10 mouse cellular contexts compared by ENCODE assay signal in genomic region chr15:81845724-81846123, GRCm38 (mm10). TPM values are rescaled to one million over a fixed set of nuclear protein-coding genes. Genes with fewer than 3 reads are reported as not detected.
DNase-seq lines count a peak whose midpoint lies in the region; ATAC-seq and TF ChIP-seq lines count a peak whose summit lies in the region.
"Had no signal": no experiment of that assay in that cellular context is flagged by ENCODE, and none has a peak within 500 bp of the region (broad histone marks: within the 10 kb centered on the region; RNA-seq: fewer than 3 reads in every experiment).

No protein-coding gene starts in this region.

- 0 out of 2 replicates have a peak overlapping the region, but pooled peaks have one; percentile 23 for H3K4me3 ChIP-seq in E14TG2a.4 (replicated peaks; ENCODE audit: low read length)
- H3K4me3 ChIP-seq in stomach, postnatal 0 days (ENCODE audit: low read depth, low read length) = no peak overlapping the region
- H3K4me3 ChIP-seq: embryonic facial prominence, embryonic 12.5 days; neural tube, embryonic 13.5 days had no signal

- no peak for TF ChIP-seq EP300 in stomach, postnatal 0 days (optimal IDR thresholded peaks at IDR 0.05)

- no peak for TF ChIP-seq CTCF in E14TG2a.4 (conservative IDR thresholded peaks at IDR 0.05; ENCODE audit: low read length)
- TF ChIP-seq CTCF in stomach, postnatal 0 days (IDR thresholded peaks at IDR 0.05; ENCODE audit: low read depth) = no peak

- H3K9ac ChIP-seq in stomach, postnatal 0 days (ENCODE audit: low read length) = no peak overlapping the region
- H3K9ac ChIP-seq: embryonic facial prominence, embryonic 12.5 days; neural tube, embryonic 13.5 days had no signal

- ATAC-seq in granulocyte monocyte progenitor cell, adult 5-6 weeks (replicated peaks; ENCODE audit: poor library complexity, severe bottlenecking) = peak; percentile 77
- ATAC-seq in stomach, postnatal 0 days (ENCODE audit: low FRiP score, low TSS enrichment) = peak; percentile 80
- no peak for ATAC-seq in CD4-positive, CD25-positive, alpha-beta regulatory T cell, adult 4 months
- ATAC-seq in megakaryocyte-erythroid progenitor cell, adult 5-6 weeks (replicated peaks; ENCODE audit: low FRiP score, low TSS enrichment, poor library complexity, severe bottlenecking) = no peak

- 0 out of 2 replicates have a peak overlapping the region, but pooled peaks have one; percentile 24 for H3K27ac ChIP-seq in stomach, postnatal 0 days (replicated peaks)
- H3K27ac ChIP-seq: embryonic facial prominence, embryonic 12.5 days; neural tube, embryonic 13.5 days had no signal

- no peaks in the 10 kb centered on the region for H3K9me3 ChIP-seq in E14TG2a.4 (ENCODE audit: low read length)
- no peaks in the 10 kb centered on the region for H3K9me3 ChIP-seq in stomach, postnatal 0 days (ENCODE audit: control insufficient read depth, low read length)
- H3K9me3 ChIP-seq: embryonic facial prominence, embryonic 12.5 days; neural tube, embryonic 13.5 days had no signal

- 0 out of 2 replicates have a peak, but pooled peaks cover 4% of the 10 kb centered on the region for H3K27me3 ChIP-seq in E14TG2a.4 (ENCODE audit: insufficient read depth, low read length)
- no peaks in the 10 kb centered on the region for H3K27me3 ChIP-seq in stomach, postnatal 0 days (ENCODE audit: control insufficient read depth, insufficient read depth, low read length)
- H3K27me3 ChIP-seq: embryonic facial prominence, embryonic 12.5 days; neural tube, embryonic 13.5 days had no signal

- H3K36me3 ChIP-seq in E14TG2a.4 (ENCODE audit: insufficient read depth, low read length) = peaks cover 26% of the 10 kb centered on the region
- H3K36me3 ChIP-seq in stomach, postnatal 0 days (ENCODE audit: control insufficient read depth, insufficient read depth, low read length) = peaks cover 17% of the 10 kb centered on the region

- DNase-seq in 3134 (ENCODE audit: extremely low read depth, insufficient read length, low spot score) = peak; percentile 77
- peak; percentile 82 for DNase-seq in kidney, postnatal 14 days
- peak; percentile 44 for DNase-seq in stomach, postnatal 0 days (ENCODE audit: low spot score)
- DNase-seq in embryo, embryonic 10 days (ENCODE audit: low spot score) = no peak

- 22% methylated on average over 4 of the region's 4 CpGs for WGBS in stomach, postnatal 0 days

- peaks cover 57% of the 10 kb centered on the region for H3K4me1 ChIP-seq in E14TG2a.4 (replicated peaks; ENCODE audit: low read depth, low read length)
- no peaks in the 10 kb centered on the region for H3K4me1 ChIP-seq in stomach, postnatal 0 days (replicated peaks; ENCODE audit: control insufficient read depth, insufficient read depth)
- H3K4me1 ChIP-seq: neural tube, embryonic 13.5 days had no signal

- no peak overlapping the region for H3K4me2 ChIP-seq in stomach, postnatal 0 days (replicated peaks; ENCODE audit: low read depth)
- H3K4me2 ChIP-seq: embryonic facial prominence, embryonic 12.5 days; neural tube, embryonic 13.5 days had no signal

RNA-seq across cellular contexts. Expression of gene Tob2, which starts 12.9 kb away (rescaled TPM):
- total RNA-seq in granulocyte monocyte progenitor cell, adult 5-6 weeks (2014; fragmentation: Nextera tagmentation) = 35.0 and 39.6 TPM in 2 replicates
- total RNA-seq in granulocyte monocyte progenitor cell, adult 5-6 weeks (2017) = 14.7 and 19.3 TPM in 2 replicates
- 18.8 and 20.5 TPM in 2 replicates for polyA plus RNA-seq in stomach, postnatal 0 days (2015; fragmentation: Nextera tagmentation; extraction: Ambion mirVana)
- 10 to 100 TPM; 37.2 to 42.7 TPM for polyA plus RNA-seq in CD4-positive, CD25-positive, alpha-beta regulatory T cell, adult 4 months (2017; shearing (Covaris generic))
- total RNA-seq in megakaryocyte-erythroid progenitor cell, adult 5-6 weeks (2014; fragmentation: Nextera tagmentation) = 22.4 and 32.1 TPM in 2 replicates
- 11.7 and 20.4 TPM in 2 replicates for total RNA-seq in megakaryocyte-erythroid progenitor cell, adult 5-6 weeks (2017)

RNA-seq across cellular contexts. Expression of gene Phf5a, which starts 26.0 kb away (rescaled TPM):
- total RNA-seq in granulocyte monocyte progenitor cell, adult 5-6 weeks (2014; fragmentation: Nextera tagmentation) = 101 and 107 TPM in 2 replicates
- total RNA-seq in granulocyte monocyte progenitor cell, adult 5-6 weeks (2017) = 79.2 and 148 TPM in 2 replicates
- polyA plus RNA-seq in stomach, postnatal 0 days (2015; fragmentation: Nextera tagmentation; extraction: Ambion mirVana) = 75.8 and 77.0 TPM in 2 replicates
- 100 to 1,000 TPM in 1 of 2 experiments, 10 to 100 TPM in 1; 89.8 to 111 TPM for polyA plus RNA-seq in CD4-positive, CD25-positive, alpha-beta regulatory T cell, adult 4 months (2017; shearing (Covaris generic))
- total RNA-seq in megakaryocyte-erythroid progenitor cell, adult 5-6 weeks (2014; fragmentation: Nextera tagmentation) = 203 and 208 TPM in 2 replicates
- total RNA-seq in megakaryocyte-erythroid progenitor cell, adult 5-6 weeks (2017) = 131 and 142 TPM in 2 replicates

RNA-seq across cellular contexts. Expression of gene Aco2, which starts 26.4 kb away (rescaled TPM):
- total RNA-seq in granulocyte monocyte progenitor cell, adult 5-6 weeks (2014; fragmentation: Nextera tagmentation) = 123 and 126 TPM in 2 replicates
- 156 and 180 TPM in 2 replicates for total RNA-seq in granulocyte monocyte progenitor cell, adult 5-6 weeks (2017)
- polyA plus RNA-seq in stomach, postnatal 0 days (2015; fragmentation: Nextera tagmentation; extraction: Ambion mirVana) = 130 and 141 TPM in 2 replicates
- 100 to 1,000 TPM in 1 of 2 experiments, 10 to 100 TPM in 1; 94.3 to 166 TPM for polyA plus RNA-seq in CD4-positive, CD25-positive, alpha-beta regulatory T cell, adult 4 months (2017; shearing (Covaris generic))
- total RNA-seq in megakaryocyte-erythroid progenitor cell, adult 5-6 weeks (2014; fragmentation: Nextera tagmentation) = 162 and 178 TPM in 2 replicates
- 171 and 185 TPM in 2 replicates for total RNA-seq in megakaryocyte-erythroid progenitor cell, adult 5-6 weeks (2017)

RNA-seq across cellular contexts. Expression of gene Tef, which starts 43.5 kb away (rescaled TPM):
- total RNA-seq in granulocyte monocyte progenitor cell, adult 5-6 weeks (2014; fragmentation: Nextera tagmentation) = 6.6 and 9.4 TPM in 2 replicates
- 6.9 and 10.1 TPM in 2 replicates for total RNA-seq in granulocyte monocyte progenitor cell, adult 5-6 weeks (2017)
- 17.1 and 21.2 TPM in 2 replicates for polyA plus RNA-seq in stomach, postnatal 0 days (2015; fragmentation: Nextera tagmentation; extraction: Ambion mirVana)
- polyA plus RNA-seq in CD4-positive, CD25-positive, alpha-beta regulatory T cell, adult 4 months (2017; shearing (Covaris generic)) = 10 to 100 TPM; 10.2 to 13.9 TPM
- 10.9 and 13.2 TPM in 2 replicates for total RNA-seq in megakaryocyte-erythroid progenitor cell, adult 5-6 weeks (2014; fragmentation: Nextera tagmentation)
- 12.7 and 14.4 TPM in 2 replicates for total RNA-seq in megakaryocyte-erythroid progenitor cell, adult 5-6 weeks (2017)

Comparison
In these comparisons a context has a peak if more than half of its experiments do, and no peak if none do; other contexts are left out.
1. ATAC-seq: peak in granulocyte monocyte progenitor cell, adult 5-6 weeks (single experiment) and stomach, postnatal 0 days (single experiment); none in CD4-positive, CD25-positive, alpha-beta regulatory T cell, adult 4 months (single experiment) and megakaryocyte-erythroid progenitor cell, adult 5-6 weeks (single experiment).